Mouse (Mus musculus) cerebellum, adult 18-20 months (tissue): ENCODE measurements around the gene Midn.
A peak's percentile ranks its signal among the peaks of the same experiment; 100 is the strongest.

Source experiments
- DNase-seq, 2 experiments: peaks; one replicate each; pipeline ENCODE4 v3.0.0; 2021

Midn gene

DNA sequence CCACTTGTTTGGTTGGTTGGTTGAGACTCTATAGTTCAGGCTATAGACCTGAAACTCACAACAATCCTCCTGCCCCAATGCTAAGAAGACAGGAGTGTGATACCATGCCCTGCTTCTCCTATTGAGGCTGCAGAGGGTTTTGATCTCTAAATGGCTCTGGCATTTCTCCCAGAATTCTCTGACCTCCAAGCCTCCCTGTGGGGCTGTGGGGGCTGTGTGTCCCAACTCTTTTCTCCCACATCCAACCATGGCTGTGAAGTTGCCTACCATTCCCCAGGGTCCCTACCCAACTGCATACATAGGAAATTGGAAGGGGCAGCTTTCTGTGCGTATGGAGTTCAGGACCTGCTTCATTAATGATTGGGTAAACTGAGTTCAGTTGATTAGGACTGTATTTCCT is 48.1 kb downstream of the Midn start:
- no peak for DNase-seq

DNA sequence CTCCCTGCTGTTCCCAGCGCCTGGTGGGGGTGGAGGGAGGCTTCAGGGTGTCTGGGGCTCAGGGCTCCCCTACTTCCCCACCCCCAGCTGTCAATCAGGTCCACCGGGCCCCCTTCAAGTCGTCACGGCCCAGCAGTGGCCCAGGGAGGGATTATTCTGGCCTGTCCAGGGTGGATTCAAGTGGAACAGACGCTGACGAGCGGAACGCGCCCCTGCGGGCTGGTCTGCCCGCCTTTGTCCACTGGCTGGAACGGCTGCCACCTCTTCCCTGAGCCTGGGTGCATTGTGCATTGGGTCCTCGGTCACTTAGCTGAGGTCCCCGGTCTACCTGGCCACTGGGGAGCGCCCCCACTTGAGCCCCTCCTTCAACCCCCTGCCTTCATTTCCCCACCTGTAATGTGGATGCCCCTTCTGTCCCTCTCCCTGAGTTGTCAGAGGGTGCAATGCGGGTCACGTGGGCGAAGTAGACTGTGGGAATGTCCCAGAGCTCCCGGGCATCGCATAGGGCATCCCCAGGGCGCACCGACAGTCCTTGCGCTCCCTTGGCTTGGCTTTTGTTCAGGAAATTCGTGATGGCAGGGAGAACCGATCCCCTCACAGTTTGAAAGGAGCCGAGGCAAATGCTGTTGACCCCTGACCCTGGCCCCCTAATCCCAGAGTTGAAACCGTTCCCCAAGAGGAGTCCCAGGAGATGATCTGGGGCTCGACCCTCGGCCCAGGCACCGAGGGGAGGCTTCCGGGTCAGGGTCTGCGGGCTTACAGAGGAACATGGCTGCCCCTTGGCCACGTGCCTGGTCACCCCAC is 48.9 kb downstream of the Midn start:
- no peak for DNase-seq

DNA sequence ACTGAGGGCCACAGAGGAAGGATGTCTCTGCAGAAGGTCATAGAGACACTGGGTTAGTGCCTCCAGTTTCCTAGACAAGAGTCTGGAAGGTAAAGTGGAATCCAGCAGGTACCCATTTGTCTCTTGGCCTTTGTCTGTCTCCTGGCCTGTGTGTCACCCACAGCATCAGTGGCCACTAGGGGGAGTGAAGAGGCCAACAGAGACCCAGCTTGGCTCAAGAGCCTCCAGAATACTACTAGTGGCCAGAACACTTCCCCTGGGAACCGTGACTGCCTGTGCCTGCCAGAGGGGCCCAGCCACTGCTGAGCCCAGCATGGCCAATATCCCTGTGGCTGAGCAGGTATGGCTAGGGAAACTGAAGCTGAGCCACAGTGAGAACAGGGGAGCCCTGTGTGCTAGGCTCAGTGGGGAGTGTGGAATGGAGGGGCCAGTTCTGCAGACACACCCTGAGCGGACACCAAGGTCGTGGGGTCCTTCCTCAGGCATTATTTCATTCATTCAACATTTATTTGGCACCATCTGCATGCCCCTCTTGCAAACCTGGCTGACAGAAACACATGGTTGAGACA is 51.5 kb downstream of the Midn start:
- peak; percentile 88 to 90 for DNase-seq

DNA sequence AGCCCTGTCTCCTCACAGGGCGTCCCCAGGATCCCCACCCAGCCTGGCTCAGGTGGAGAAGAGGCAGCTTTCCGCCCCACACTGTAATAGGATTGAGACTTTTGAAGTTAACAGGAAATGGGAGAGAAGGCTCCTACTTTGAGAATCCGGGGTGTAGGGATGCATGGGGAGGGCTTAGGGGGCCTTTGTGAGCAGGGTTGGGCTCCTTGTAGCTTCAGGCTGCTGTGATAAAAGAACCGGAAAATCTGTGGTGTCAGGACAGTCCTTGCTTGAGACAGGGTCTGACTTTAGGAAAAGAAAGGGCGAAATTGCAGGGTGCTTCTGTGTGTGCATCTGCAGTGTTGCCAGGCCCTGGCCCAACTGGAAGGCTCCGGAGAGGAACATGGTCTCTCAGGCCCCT is 52.4 kb downstream of the Midn start:
- no peak for DNase-seq

DNA sequence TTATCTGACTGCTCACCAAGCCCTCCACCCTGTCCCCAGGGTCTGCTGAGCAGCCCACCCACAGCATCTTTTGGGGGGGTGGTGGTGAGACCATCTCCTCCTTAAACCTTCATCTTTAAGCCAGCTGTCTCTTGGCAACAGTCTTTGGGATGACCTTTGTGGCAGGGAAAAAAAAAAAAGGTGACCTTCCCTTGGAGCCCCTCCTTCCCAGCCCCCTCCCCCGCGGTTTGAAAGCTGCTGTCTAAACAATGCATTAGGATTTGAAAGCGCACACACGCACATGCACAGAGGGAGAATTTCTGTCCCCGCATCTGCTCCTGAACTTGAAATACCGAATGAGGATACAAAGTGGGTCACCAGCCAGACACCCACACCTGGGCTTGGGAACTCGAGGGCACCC is 56.0 kb downstream of the Midn start:
- DNase-seq = no peak

DNA sequence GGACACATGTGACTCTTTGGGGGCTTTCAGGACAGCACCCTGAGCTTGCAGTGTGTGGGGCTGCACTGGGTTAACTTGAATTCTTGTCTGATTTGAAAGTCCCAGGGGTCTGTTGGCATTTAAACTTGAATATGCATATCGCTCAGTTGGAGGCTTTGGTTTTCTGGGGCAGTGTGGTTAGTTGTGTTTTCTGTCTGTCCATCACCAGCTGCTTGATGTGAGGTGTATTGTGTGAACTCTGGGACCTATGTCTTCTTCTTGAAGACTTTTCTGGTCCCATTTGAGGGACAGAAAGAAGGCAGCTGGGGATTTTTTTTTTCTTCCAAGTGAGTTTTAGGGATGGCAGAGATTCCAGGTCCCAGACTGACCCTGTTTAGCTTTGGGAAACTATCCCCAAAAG is 59.1 kb downstream of the Midn start:
- no peak for DNase-seq

DNA sequence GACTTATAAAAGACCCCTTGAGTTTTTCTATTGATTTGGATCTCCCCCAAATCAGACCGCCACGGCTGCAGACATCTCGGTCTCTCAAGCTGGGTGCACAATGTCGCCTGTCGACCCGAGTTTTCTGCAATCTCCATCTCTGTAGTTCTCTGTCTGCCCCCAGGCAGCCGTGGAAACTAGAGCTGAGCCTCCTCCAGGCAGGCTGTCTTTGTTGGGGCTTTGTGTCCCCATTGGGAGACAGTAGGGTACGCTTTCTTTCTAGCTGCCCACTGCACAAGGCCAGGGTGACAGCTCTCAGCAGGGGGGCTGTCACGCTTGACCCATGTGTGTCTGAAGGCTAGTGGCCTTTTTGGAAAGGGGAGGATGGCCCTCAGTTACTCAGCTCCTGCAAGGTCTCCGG is 59.6 kb downstream of the Midn start:
- no peak for DNase-seq
